ENCODE assay signal across 26 mouse cellular contexts in genomic region chr7:142077138-142077537, GRCm38 (mm10). TPM values are rescaled to one million over a fixed set of nuclear protein-coding genes. Genes with fewer than 3 reads are reported as not detected.
DNase-seq lines count a peak whose midpoint lies in the region; ATAC-seq and TF ChIP-seq lines count a peak whose summit lies in the region.
"Had no signal": no experiment of that assay in that cellular context is flagged by ENCODE, and none has a peak within 500 bp of the region (broad histone marks: within the 10 kb centered on the region; RNA-seq: fewer than 3 reads in every experiment).

No protein-coding gene starts in this region.

- no peak for TF ChIP-seq CTCF in forebrain, postnatal 0 days (IDR thresholded peaks at IDR 0.05; ENCODE audit: low read depth)

- H3K36me3 ChIP-seq in forebrain, postnatal 0 days (ENCODE audit: insufficient read depth): peaks cover 28% of the 10 kb centered on the region
- peaks cover 6% of the 10 kb centered on the region; the same call in 1 of the 2 replicates for H3K36me3 ChIP-seq in forebrain, embryonic 16.5 days (ENCODE audit: control insufficient read depth, insufficient read depth)
- peaks cover 30% of the 10 kb centered on the region for H3K36me3 ChIP-seq in heart, embryonic 12.5 days
- H3K36me3 ChIP-seq in neural tube, embryonic 13.5 days: peaks cover 36% of the 10 kb centered on the region
- H3K36me3 ChIP-seq: embryonic facial prominence, embryonic 13.5 days; limb, embryonic 12.5 days had no signal

- H3K4me2 ChIP-seq in forebrain, postnatal 0 days (ENCODE audit: low read depth): no peak overlapping the region
- H3K4me2 ChIP-seq in forebrain, embryonic 16.5 days (ENCODE audit: low read length): no peak overlapping the region
- H3K4me2 ChIP-seq in heart, embryonic 12.5 days: no peak overlapping the region; the same call in 1 of the 2 replicates
- no peak overlapping the region for H3K4me2 ChIP-seq in neural tube, embryonic 13.5 days
- H3K4me2 ChIP-seq: embryonic facial prominence, embryonic 13.5 days; limb, embryonic 12.5 days; liver, embryonic 12.5 days; lung, embryonic 14.5 days had no signal

- peak; percentile 43; the same call in 1 of the 2 replicates for ATAC-seq in forebrain, postnatal 0 days
- no peak for ATAC-seq in forebrain, embryonic 16.5 days
- ATAC-seq in heart, embryonic 12.5 days (ENCODE audit: insufficient number of reproducible peaks, low FRiP score): no peak
- ATAC-seq in neural tube, embryonic 13.5 days (ENCODE audit: low read depth): no peak
- ATAC-seq: forebrain, embryonic 14.5 days; liver, embryonic 12.5 days had no signal

- no peaks in the 10 kb centered on the region for H3K9me3 ChIP-seq in forebrain, postnatal 0 days (ENCODE audit: low read length)
- no peaks in the 10 kb centered on the region for H3K9me3 ChIP-seq in forebrain, embryonic 16.5 days (ENCODE audit: control insufficient read depth, low read length)
- H3K9me3 ChIP-seq in heart, embryonic 12.5 days (replicated peaks): no peaks in the 10 kb centered on the region
- H3K9me3 ChIP-seq in neural tube, embryonic 13.5 days: no peaks in the 10 kb centered on the region
- H3K9me3 ChIP-seq: embryonic facial prominence, embryonic 13.5 days; limb, embryonic 12.5 days; liver, embryonic 12.5 days had no signal

- intact Hi-C loops in heart, postnatal 14 days (cut with DNase I): no loop called here
- intact Hi-C loops in left cerebral cortex, postnatal 36 days (cut with DNase I): no loop called here

- H3K4me3 ChIP-seq in forebrain, postnatal 0 days (ENCODE audit: low read depth, low read length): no peak overlapping the region
- H3K4me3 ChIP-seq in forebrain, embryonic 16.5 days (replicated peaks; ENCODE audit: low read length): no peak overlapping the region
- no peak overlapping the region for H3K4me3 ChIP-seq in heart, embryonic 12.5 days
- H3K4me3 ChIP-seq in neural tube, embryonic 13.5 days: no peak overlapping the region
- H3K4me3 ChIP-seq: embryonic facial prominence, embryonic 13.5 days; limb, embryonic 12.5 days; liver, embryonic 12.5 days had no signal

- no peak overlapping the region for H3K9ac ChIP-seq in forebrain, postnatal 0 days
- H3K9ac ChIP-seq in forebrain, embryonic 16.5 days (replicated peaks; ENCODE audit: low read depth, low read length): no peak overlapping the region
- H3K9ac ChIP-seq in heart, embryonic 12.5 days: no peak overlapping the region
- peak overlapping the region; percentile 41; the same call in 1 of the 2 replicates for H3K9ac ChIP-seq in neural tube, embryonic 13.5 days
- H3K9ac ChIP-seq: embryonic facial prominence, embryonic 13.5 days; limb, embryonic 12.5 days; liver, embryonic 12.5 days; lung, embryonic 14.5 days had no signal

- DNase-seq in forebrain, postnatal 0 days: no peak
- no peak for DNase-seq in heart, postnatal 14 days
- no peak for DNase-seq in neural tube, embryonic 10.5 days (ENCODE audit: extremely low spot score, low spot score)
- no peak for DNase-seq in cerebellum, postnatal 10 days
- DNase-seq in left cerebral cortex, postnatal 36 days (ENCODE audit: low spot score in 2 of 2): no peak
- DNase-seq: adrenal gland, adult 2 months; cerebellum, adult 9-10 months; kidney, adult 11 months; lung, embryonic 14.5 days; lung, postnatal 4 days; thymus, postnatal 14 days had no signal

- H3K4me1 ChIP-seq in forebrain, postnatal 0 days (ENCODE audit: insufficient read depth): no peaks in the 10 kb centered on the region
- H3K4me1 ChIP-seq in forebrain, embryonic 16.5 days (replicated peaks; ENCODE audit: control insufficient read depth, insufficient read depth, low read length): no peaks in the 10 kb centered on the region; the same call in 1 of the 2 replicates
- peaks cover 18% of the 10 kb centered on the region for H3K4me1 ChIP-seq in heart, embryonic 12.5 days (replicated peaks)
- H3K4me1 ChIP-seq in neural tube, embryonic 13.5 days (replicated peaks): peaks cover 12% of the 10 kb centered on the region

- WGBS in forebrain, postnatal 0 days: 69% methylated on average over 3 of the region's 3 CpGs
- WGBS in forebrain, embryonic 16.5 days: 73% methylated on average over 3 of the region's 3 CpGs
- WGBS in heart, embryonic 12.5 days: 43% methylated on average over 3 of the region's 3 CpGs
- WGBS in neural tube, embryonic 13.5 days: 58% methylated on average over 3 of the region's 3 CpGs

- H3K27me3 ChIP-seq in forebrain, postnatal 0 days (ENCODE audit: insufficient read depth, low read length): no peaks in the 10 kb centered on the region
- no peaks in the 10 kb centered on the region for H3K27me3 ChIP-seq in forebrain, embryonic 16.5 days (replicated peaks; ENCODE audit: control insufficient read depth, insufficient read depth, low read length)
- H3K27me3 ChIP-seq in heart, embryonic 12.5 days (replicated peaks): peaks cover 44% of the 10 kb centered on the region
- peaks cover 13% of the 10 kb centered on the region for H3K27me3 ChIP-seq in neural tube, embryonic 13.5 days

- no peak overlapping the region; the same call in 1 of the 2 replicates for H3K27ac ChIP-seq in forebrain, postnatal 0 days (ENCODE audit: low read depth, low read length)
- no peak overlapping the region for H3K27ac ChIP-seq in forebrain, embryonic 16.5 days (ENCODE audit: low read length)
- H3K27ac ChIP-seq in heart, embryonic 12.5 days (ENCODE audit: poor library complexity, severe bottlenecking): peak overlapping the region; percentile 10; the same call in 1 of the 2 replicates
- H3K27ac ChIP-seq in neural tube, embryonic 13.5 days (replicated peaks): 0 out of 2 replicates have a peak overlapping the region, but pooled peaks have one; percentile 5
- H3K27ac ChIP-seq: embryonic facial prominence, embryonic 13.5 days; limb, embryonic 12.5 days; liver, embryonic 12.5 days had no signal

RNA-seq across cellular contexts. Expression of gene Mob2, which starts 16.3 kb away (rescaled TPM):
- 37.8 and 42.5 TPM in 2 replicates for total RNA-seq in forebrain, postnatal 0 days (2014; rRNA removed)
- polyA plus RNA-seq in forebrain, postnatal 0 days (2015; fragmentation: Nextera tagmentation; extraction: Ambion mirVana): 39.8 and 39.9 TPM in 2 replicates
- polyA plus RNA-seq in forebrain, embryonic 16.5 days (2015; fragmentation: Nextera tagmentation; extraction: Ambion mirVana): 53.2 and 54.2 TPM in 2 replicates
- 42.7 and 43.6 TPM in 2 replicates for polyA plus RNA-seq in heart, embryonic 12.5 days (2016; fragmentation: Nextera tagmentation; extraction: Ambion mirVana)
- total RNA-seq in heart, postnatal 14 days (2021): 10 to 100 TPM; 39.9 to 43.0 TPM
- 51.3 and 52.8 TPM in 2 replicates for polyA plus RNA-seq in neural tube, embryonic 13.5 days (2015; fragmentation: Nextera tagmentation; extraction: Ambion mirVana)
- 10 to 100 TPM; 34.6 to 37.5 TPM for total RNA-seq in left cerebral cortex, postnatal 36 days (2021)

RNA-seq across cellular contexts. Expression of gene Dusp8, which starts 18.5 kb away (rescaled TPM):
- 78.0 and 92.6 TPM in 2 replicates for total RNA-seq in forebrain, postnatal 0 days (2014; rRNA removed)
- 79.2 and 106 TPM in 2 replicates for polyA plus RNA-seq in forebrain, postnatal 0 days (2015; fragmentation: Nextera tagmentation; extraction: Ambion mirVana)
- polyA plus RNA-seq in forebrain, embryonic 16.5 days (2015; fragmentation: Nextera tagmentation; extraction: Ambion mirVana): 84.9 and 98.7 TPM in 2 replicates
- 17.7 and 17.8 TPM in 2 replicates for polyA plus RNA-seq in heart, embryonic 12.5 days (2016; fragmentation: Nextera tagmentation; extraction: Ambion mirVana)
- total RNA-seq in heart, postnatal 14 days (2021): 10 to 100 TPM; 29.2 to 35.4 TPM
- 88.4 and 96.1 TPM in 2 replicates for polyA plus RNA-seq in neural tube, embryonic 13.5 days (2015; fragmentation: Nextera tagmentation; extraction: Ambion mirVana)
- 100 to 1,000 TPM; 151 to 163 TPM for total RNA-seq in left cerebral cortex, postnatal 36 days (2021)

RNA-seq across cellular contexts. Expression of gene Gm45618, which starts 43.4 kb away (rescaled TPM):
- not detected in 2 replicates for total RNA-seq in forebrain, postnatal 0 days (2014; rRNA removed)
- 0.24 TPM in 1 of 2 replicates, not detected in the other for polyA plus RNA-seq in forebrain, postnatal 0 days (2015; fragmentation: Nextera tagmentation; extraction: Ambion mirVana)
- polyA plus RNA-seq in forebrain, embryonic 16.5 days (2015; fragmentation: Nextera tagmentation; extraction: Ambion mirVana): 0.34 TPM in 1 of 2 replicates, not detected in the other
- polyA plus RNA-seq in heart, embryonic 12.5 days (2016; fragmentation: Nextera tagmentation; extraction: Ambion mirVana): not detected in 2 replicates
- not detected for total RNA-seq in heart, postnatal 14 days (2021)
- polyA plus RNA-seq in neural tube, embryonic 13.5 days (2015; fragmentation: Nextera tagmentation; extraction: Ambion mirVana): not detected in 2 replicates
- not detected for total RNA-seq in left cerebral cortex, postnatal 36 days (2021)
- total RNA-seq: adrenal gland, adult 2 months; gastrocnemius, adult 8-10 months; hematopoietic stem cell, adult 5-6 weeks; layer of hippocampus, postnatal 10 days; left cerebral cortex, adult 8-10 months had no signal
- polyA plus RNA-seq: adrenal gland, adult 2 months; cortical plate, adult 2 months; embryonic facial prominence, embryonic 13.5 days; forebrain, embryonic 14.5 days; kidney, embryonic 16.5 days; large intestine, adult 2 months; limb, embryonic 12.5 days; liver, embryonic 12.5 days; lung, embryonic 14.5 days; testis, adult 2 months had no signal

RNA-seq across cellular contexts. Expression of gene Gm39115, which starts 58.7 kb away (rescaled TPM):
- not detected in 2 replicates for total RNA-seq in forebrain, postnatal 0 days (2014; rRNA removed)
- not detected in 2 replicates for polyA plus RNA-seq in forebrain, postnatal 0 days (2015; fragmentation: Nextera tagmentation; extraction: Ambion mirVana)
- not detected in 2 replicates for polyA plus RNA-seq in forebrain, embryonic 16.5 days (2015; fragmentation: Nextera tagmentation; extraction: Ambion mirVana)
- not detected in 2 replicates for polyA plus RNA-seq in heart, embryonic 12.5 days (2016; fragmentation: Nextera tagmentation; extraction: Ambion mirVana)
- not detected for total RNA-seq in heart, postnatal 14 days (2021)
- polyA plus RNA-seq in neural tube, embryonic 13.5 days (2015; fragmentation: Nextera tagmentation; extraction: Ambion mirVana): not detected in 2 replicates
- not detected for total RNA-seq in left cerebral cortex, postnatal 36 days (2021)
- total RNA-seq: adrenal gland, adult 2 months; gastrocnemius, adult 8-10 months; hematopoietic stem cell, adult 5-6 weeks; layer of hippocampus, postnatal 10 days; left cerebral cortex, adult 8-10 months had no signal
- polyA plus RNA-seq: adrenal gland, adult 2 months; cortical plate, adult 2 months; embryonic facial prominence, embryonic 13.5 days; forebrain, embryonic 14.5 days; kidney, embryonic 16.5 days; large intestine, adult 2 months; limb, embryonic 12.5 days; liver, embryonic 12.5 days; lung, embryonic 14.5 days; testis, adult 2 months had no signal

Comparison
In these comparisons a context has a peak if more than half of its experiments do, and no peak if none do; other contexts are left out.
1. H3K27ac ChIP-seq: peak in heart, embryonic 12.5 days (single experiment) and neural tube, embryonic 13.5 days (single experiment); none in forebrain, postnatal 0 days (single experiment) and forebrain, embryonic 16.5 days (single experiment).